Mouse (Mus musculus) ES-E14 (cell line): ENCODE measurements at regions not wholly inside any gene's neighbourhood (a gene's known extent, or its start where the extent isn't known, plus 50 kb on each side); places are given as distances from the start of the nearest gene placed in this dataset.

ENCODE experiments used
- DNase-seq: peaks from one replicate; pipeline ENCODE4 v3.0.0-alpha.2; 2013; ENCODE audit warnings: low read depth, low spot score
- H3K27ac ChIP-seq: 2 replicates; pipeline ENCODE4 v1.5.1; 2012; ENCODE audit warnings: low read depth, mild to moderate bottlenecking, low read length, moderate library complexity, mixed read lengths; ENCODE audit not compliant: poor library complexity, insufficient read depth, severe bottlenecking
- H3K36me3 ChIP-seq: 2 replicates; pipeline ENCODE4 v1.6.1; 2012; ENCODE audit warnings: mild to moderate bottlenecking, low read length, moderate library complexity, mixed read lengths; ENCODE audit not compliant: control insufficient read depth, poor library complexity, insufficient read depth, severe bottlenecking
- H3K4me1 ChIP-seq, 2 experiments: fragments of 150-350 bp in 1 of 2; sonication (generic) in 1 of 2; 2 replicates each; pipeline ENCODE4 v1.6.1; 2012; ENCODE audit warnings: low read length in 2 of 2, mild to moderate bottlenecking in 1 of 2, mixed read lengths in 1 of 2; ENCODE audit not compliant: control insufficient read depth in 2 of 2, insufficient read depth in 2 of 2, poor library complexity in 1 of 2
- H3K4me3 ChIP-seq, 2 experiments: fragments of 150-350 bp in 1 of 2; sonication (generic) in 1 of 2; 2 replicates each; pipeline ENCODE4 v1.5.1; 2012; ENCODE audit warnings: low read length in 2 of 2, low read depth in 1 of 2, mild to moderate bottlenecking in 1 of 2, mixed read lengths in 1 of 2; ENCODE audit not compliant: insufficient read depth in 1 of 2, poor library complexity in 1 of 2, severe bottlenecking in 1 of 2
- H3K9ac ChIP-seq: 2 replicates; pipeline ENCODE4 v1.6.1; 2012; ENCODE audit warnings: low read depth, mild to moderate bottlenecking, low read length, mixed read lengths; ENCODE audit not compliant: poor library complexity, insufficient read depth, severe bottlenecking
- H3K9me3 ChIP-seq: fragments of 150-350 bp; sonication (generic); 2 replicates; pipeline ENCODE4 v1.6.1; 2012; ENCODE audit warnings: low read depth, mild to moderate bottlenecking, low read length; ENCODE audit not compliant: control insufficient read depth, insufficient read depth
- CHD2 ChIP-seq: IDR thresholded peaks from 2 replicates; pipeline ENCODE4 v1.6.1; 2014; ENCODE audit warnings: mild to moderate bottlenecking, low read depth, low read length, inconsistent platforms
- HCFC1 ChIP-seq: IDR thresholded peaks from 2 replicates; pipeline ENCODE4 v1.6.1; 2012; ENCODE audit warnings: low read length, inconsistent platforms, borderline replicate concordance; ENCODE audit not compliant: insufficient read depth
- MAFK ChIP-seq: IDR thresholded peaks from 2 replicates; pipeline ENCODE4 v1.6.1; 2014; ENCODE audit warnings: mild to moderate bottlenecking, low read depth, low read length, inconsistent platforms; ENCODE audit not compliant: insufficient read depth
- ZC3H11A ChIP-seq: IDR thresholded peaks from 2 replicates; pipeline ENCODE4 v1.6.1; 2012; ENCODE audit warnings: low read depth, mild to moderate bottlenecking, inconsistent platforms, low read length, borderline replicate concordance
- ZNF384 ChIP-seq: IDR thresholded peaks from 2 replicates; pipeline ENCODE4 v1.6.1; 2012; ENCODE audit warnings: low read depth, low read length, inconsistent platforms
- in situ Hi-C, 2 experiments: fragments of 600-800 bp; cut with MboI; formaldehyde crosslinking; loops; one replicate each; pipeline ENCODE4 v1.15.1; 2025; ENCODE audit warnings: low sequenced_read_pairs in 2 of 2, inconsistent platforms in 1 of 2; ENCODE audit not compliant: unreplicated experiment in 2 of 2

DNA sequence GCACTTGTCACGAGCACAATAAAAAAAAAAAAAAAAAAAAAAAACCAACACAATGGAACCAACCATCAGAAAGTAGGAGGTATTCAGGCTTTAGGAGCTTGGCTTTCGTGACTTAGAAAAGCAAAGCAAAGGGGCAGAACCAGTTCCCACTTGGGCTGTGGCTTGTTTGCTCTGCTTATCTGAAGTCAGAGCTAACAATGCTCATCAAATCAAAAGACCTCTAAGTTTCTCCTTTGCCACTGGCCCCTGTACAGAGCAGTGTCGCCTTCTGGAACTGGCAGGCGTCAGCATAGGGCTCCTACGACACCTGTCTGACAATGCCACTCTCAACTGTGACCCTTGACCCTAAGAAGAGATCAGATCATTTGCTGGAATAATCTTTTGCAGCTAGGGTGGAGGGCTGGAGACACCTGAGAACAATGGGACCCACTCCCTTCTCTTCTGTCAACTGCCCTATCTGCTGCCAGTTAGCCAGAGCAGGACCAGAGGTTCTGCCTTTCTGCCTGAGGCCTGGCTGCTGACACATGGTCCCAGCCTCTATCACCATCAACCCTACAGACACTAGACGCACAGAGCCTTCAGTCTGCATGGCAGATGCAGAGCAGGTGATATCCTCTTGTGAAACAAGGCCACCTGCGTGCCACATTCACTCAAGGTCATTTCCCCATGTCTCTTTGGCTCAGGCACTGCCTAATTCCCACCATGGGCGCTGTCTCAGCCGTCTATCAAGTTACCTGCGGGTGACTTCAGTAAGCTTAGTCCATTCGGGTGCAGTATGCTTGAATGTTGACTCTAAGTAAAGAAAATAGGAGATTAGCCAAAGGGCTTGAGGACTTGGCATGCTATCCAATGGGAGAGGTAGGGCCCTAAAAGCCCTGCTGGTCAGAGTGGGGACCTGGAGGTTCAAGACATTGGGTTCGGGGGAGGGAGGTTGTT, 136.1 kb upstream of the Zfp703 start:
- Histone ChIP-seq H3K9ac (no peak overlapping the region), H3K4me3 (no peak overlapping the region), H3K36me3 (no peaks in the 10 kb centered on the region), H3K4me1 (peaks cover 9 to 19% of the 10 kb centered on the region in 2 experiments; a peak in 3 of 4 replicates), H3K9me3 (no peaks in the 10 kb centered on the region), H3K27ac (no peak overlapping the region)
- in situ Hi-C loops = no loop called here
- no peak for DNase-seq
- TF ChIP-seq ZNF384 = peak; percentile 81
- TF ChIP-seq CHD2 = no peak
- no peak for TF ChIP-seq HCFC1
- TF ChIP-seq MAFK = no peak

DNA sequence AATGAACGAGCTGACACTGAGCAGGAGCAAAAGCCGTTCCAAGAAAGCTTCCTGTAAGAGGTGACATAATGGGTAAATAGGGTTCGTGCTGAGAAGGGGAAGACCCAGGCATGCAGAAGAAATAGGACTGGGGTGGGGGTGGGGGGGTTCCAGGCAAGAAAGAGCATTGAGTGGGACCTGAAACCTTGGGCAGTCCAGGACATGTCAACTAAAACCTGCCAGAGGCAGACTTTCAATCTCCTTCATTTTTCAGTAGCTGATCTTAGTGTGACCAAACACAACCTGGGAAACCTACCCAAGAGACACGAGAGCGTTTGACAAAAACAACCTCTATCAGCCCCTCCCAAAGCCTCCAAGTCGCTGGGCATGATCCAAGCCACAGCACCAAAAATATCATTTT, 133.4 kb upstream of the Zfp703 start:
- Histone ChIP-seq H3K9me3 (no peaks in the 10 kb centered on the region), H3K4me1 (peaks cover 9 to 27% of the 10 kb centered on the region in 2 experiments), H3K9ac (no peak overlapping the region), H3K27ac (no peak overlapping the region), H3K4me3 (no peak overlapping the region), H3K36me3 (no peaks in the 10 kb centered on the region)
- TF ChIP-seq MAFK = no peak
- TF ChIP-seq CHD2 = no peak
- no peak for TF ChIP-seq ZC3H11A
- TF ChIP-seq ZNF384 = no peak
- TF ChIP-seq HCFC1 = no peak
- in situ Hi-C loops = no loop called here
- DNase-seq = no peak

- Histone ChIP-seq H3K27ac (no peak overlapping the region; the same call in 1 of the 2 replicates), H3K9ac (no peak overlapping the region), H3K4me1 (peaks cover 9 to 27% of the 10 kb centered on the region in 2 experiments), H3K9me3 (no peaks in the 10 kb centered on the region), H3K4me3 (no peak overlapping the region), H3K36me3 (no peaks in the 10 kb centered on the region)
- in situ Hi-C loops = no loop called here
- no peak for DNase-seq
- TF ChIP-seq ZC3H11A = no peak
- TF ChIP-seq CHD2 = no peak
- no peak for TF ChIP-seq HCFC1
- TF ChIP-seq MAFK = no peak
- TF ChIP-seq ZNF384 = no peak
Observed at GRCm38 (mm10) chr8:26844132-26844808, 132.9 kb upstream of the Zfp703 start.

- Histone ChIP-seq H3K27ac (no peak overlapping the region; the same call in 1 of the 2 replicates), H3K36me3 (no peaks in the 10 kb centered on the region), H3K4me1 (peaks cover 9 to 27% of the 10 kb centered on the region in 2 experiments), H3K9me3 (no peaks in the 10 kb centered on the region), H3K4me3 (0 out of 4 replicates have a peak overlapping the region, but pooled peaks of 1 of the 2 experiments have one; percentile 10), H3K9ac (no peak overlapping the region)
- TF ChIP-seq ZNF384 (no peak), MAFK (no peak), HCFC1 (no peak), CHD2 (no peak), ZC3H11A (no peak)
- DNase-seq = no peak
- in situ Hi-C loops = no loop called here
Observed at GRCm38 (mm10) chr8:26844809-26845143, 132.3 kb upstream of the Zfp703 start.
